Mouse (Mus musculus) ovary, postnatal 14 days (tissue): ENCODE results near the gene Fip1l1.
A peak's percentile ranks its signal among the peaks of the same experiment; 100 is the strongest.

Source experiments
- DNase-seq: peaks from one replicate; pipeline ENCODE4 v3.0.0; 2022; ENCODE audit warnings: low spot score

Fip1l1 gene

DNA sequence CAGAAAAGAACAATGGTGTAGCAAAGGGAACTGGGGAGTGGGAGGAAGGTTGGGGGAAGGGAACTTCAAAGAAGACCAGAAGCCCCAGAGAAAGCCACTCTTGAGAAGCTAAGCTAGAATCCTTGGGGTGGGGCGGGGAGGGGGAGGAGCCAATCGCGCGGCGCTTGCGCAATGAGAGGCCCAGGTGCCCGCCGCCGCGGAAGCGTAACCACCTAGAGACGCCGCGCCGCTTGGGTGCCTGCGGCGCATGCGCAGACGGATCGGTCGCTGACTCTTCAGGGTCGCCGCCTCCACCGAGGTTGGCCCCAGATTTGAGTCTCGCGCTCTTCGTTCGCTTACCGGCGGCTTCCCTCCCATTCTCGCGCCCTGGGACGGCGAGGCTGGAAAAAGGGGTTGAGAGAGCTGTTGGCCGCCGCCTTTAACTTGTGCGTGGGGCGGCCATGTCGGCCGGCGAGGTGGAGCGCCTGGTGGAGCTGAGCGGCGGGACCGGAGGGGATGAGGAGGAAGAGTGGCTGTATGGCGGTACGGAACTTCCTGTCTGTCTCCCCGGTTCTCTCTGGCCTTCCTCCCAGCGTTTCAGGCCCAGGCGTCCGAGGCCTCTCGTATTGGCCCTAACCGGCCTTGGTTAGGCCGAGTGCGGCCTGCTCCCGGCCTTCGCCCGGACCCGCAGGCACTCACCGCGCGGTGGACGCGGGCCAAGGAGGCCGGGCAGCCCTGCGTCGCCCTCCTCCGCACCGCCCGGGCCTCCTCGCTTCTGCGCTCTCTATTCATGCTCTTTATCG lies at the start of gene Fip1l1:
TSS of gene Fip1l1 (plus strand) at position 210 of the 782 bp plus-strand sequence.
- peak; percentile 81 for DNase-seq

DNA sequence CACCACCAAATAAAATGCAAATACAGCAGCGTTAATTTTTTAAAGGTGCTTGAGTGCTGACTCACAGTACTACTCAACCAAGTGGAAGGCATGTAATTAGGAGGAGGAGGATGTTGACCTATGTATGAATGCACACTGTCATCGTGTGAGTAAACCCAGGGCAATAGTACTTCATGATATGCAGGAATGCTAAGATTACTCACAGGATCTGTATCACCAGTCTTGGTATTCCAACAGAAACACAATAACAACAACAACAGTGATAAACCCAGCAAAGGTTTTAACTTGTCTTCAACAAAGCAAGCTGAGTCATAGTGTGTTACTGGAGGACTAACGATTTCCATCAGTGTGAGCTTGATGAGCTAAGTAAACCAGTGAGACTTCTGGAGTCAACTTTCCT lies 42.5 kb upstream of the Fip1l1 start:
- no peak for DNase-seq

DNA sequence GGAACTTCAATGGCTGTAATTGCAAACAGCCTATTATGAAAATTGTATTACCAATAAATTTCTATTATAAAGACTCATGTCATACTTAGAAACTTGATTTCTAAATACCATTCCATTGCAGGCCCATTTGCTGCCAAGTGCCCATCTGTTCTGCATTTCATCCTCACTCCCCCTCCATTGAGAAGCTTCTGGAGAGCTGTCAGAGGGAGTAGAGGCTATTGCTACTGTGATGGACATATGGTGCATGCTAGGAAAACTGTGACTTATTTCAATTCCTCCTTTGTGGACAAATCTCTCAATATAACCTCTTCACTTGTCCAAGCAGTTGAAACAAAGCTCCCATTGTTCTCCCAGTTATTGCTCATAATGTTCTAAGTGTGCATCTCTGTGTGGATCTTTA lies 23.6 kb upstream of the Fip1l1 start:
- no peak for DNase-seq

DNA sequence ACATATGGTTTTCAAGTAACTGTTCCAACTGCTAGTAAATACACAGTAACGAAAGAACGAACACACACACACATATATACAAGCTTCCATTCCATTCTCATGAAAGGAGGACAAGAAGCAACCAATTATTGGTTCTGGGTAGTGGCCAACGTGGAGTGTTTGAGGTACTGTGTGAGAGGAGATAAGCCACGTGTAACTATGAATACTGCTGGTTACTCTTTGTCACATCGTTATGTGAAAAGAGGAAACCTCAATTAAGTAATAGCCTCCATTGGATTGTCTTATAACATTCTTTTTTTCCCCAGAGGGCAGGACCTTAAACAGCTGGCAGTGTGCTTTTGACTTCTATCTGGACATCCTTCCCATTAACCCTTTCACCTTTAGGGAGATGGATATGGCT lies 8.2 kb upstream of the Fip1l1 start:
- no peak for DNase-seq

DNA sequence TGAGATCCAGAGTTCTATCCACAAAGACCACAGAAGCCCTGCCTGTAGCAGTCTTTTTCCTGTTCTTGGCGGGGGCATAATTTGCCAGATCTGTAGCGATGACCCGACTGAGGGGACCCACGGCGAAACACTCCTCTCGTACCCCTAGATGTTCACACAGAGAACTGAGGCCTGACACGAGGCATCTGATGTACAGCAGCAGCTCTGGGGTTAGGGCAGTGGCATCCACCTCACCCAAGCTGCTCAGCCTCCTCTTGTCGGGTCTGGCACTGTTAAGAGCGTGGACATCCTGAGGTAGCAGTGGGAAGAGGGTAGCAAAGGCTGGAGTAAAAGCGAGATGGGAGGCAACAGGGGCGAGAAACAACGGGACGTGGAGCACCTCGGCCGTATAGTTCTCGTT lies 4.5 kb upstream of the Fip1l1 start:
- no peak for DNase-seq

DNA sequence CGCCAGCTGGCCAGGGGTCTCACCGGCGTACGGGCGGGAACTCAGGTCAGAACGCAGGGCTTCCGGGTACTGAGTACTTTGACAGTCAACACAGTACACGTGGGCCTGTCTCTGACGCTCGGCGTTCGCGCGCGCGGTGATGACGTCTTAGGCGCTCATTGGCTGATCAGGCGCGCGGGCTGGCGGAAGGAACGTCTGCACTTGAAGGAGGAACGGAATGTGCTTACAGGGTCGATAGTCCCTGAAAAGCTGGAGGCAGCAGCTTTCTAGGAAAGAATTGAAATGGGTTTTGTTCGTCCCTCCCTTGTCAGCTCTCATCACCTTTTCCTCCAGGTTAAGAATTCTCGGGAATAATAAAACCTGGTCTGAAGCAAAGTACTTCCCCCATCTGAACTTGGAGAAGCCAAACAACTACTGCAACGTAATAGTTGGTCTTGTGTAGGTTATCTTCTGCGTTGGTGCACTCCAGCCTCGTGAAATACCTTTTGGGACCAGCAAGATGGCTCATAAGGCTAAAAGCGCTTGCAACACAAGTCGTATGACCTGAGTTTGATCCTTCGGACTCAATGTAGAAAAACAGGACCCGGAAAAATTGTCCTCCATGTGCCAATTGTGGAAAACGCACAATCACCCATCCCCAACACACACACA lies 3.5 kb upstream of the Fip1l1 start, which contains the start of gene Scfd2:
TSS of gene Scfd2 (minus strand) at position 130 of the 651 bp plus-strand sequence.
- DNase-seq, result peak; percentile 97

DNA sequence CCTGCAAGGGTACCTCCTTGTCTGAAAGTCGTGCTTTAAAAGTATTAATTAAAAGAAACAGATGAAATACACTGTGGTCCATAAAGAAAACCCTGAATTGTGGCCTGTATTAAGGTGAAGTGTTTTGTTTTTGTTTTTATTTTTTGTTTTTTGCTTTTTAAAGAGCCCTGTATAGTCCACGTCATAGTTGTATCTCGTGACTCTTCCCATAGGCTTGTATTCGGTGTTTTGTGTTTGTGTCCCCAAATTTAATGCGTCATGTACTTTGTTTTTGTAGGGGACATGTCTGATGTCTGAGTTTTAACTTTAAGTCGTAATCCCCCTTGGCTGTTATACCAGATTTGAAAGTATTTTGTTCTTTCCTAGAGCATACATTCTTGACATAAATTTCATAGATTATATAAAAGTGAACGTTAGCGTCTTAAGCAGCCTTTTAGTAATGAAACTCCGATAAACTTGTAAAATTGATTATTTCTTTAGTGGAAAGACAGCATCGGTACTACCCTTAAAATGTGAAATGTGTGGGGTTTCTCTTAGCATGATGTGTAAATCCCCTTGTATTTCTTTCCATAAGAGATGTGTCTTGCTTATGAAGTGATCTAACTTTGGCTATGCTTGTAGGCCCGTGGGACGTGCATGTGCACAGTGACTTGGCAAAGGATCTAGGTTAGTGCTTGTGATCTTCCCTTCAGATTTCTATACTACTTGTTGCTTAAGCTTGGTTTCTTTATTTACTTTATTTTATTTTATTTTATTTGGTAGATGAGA lies 1.1 kb downstream of the Fip1l1 start:
- DNase-seq, result no peak

DNA sequence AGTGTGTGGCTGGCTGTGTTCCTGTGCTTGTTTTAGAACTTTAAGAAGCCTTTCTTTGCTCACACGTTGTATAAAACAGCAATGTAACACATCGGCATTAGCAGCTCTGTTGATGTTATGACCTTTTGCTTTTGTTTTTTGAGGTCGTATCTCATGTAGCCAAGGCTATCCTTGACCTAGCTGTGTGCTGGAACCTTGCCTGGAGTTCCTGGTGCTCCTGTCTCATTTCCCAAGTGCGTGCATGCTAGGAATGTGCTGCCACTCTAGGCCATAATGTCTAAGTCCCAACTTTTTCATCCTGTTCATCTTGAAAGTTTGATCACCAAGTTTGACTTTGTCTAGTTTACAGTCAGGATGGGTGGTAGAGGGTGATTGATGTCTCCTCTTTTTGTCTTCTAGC lies 10.4 kb downstream of the Fip1l1 start:
- no peak for DNase-seq

DNA sequence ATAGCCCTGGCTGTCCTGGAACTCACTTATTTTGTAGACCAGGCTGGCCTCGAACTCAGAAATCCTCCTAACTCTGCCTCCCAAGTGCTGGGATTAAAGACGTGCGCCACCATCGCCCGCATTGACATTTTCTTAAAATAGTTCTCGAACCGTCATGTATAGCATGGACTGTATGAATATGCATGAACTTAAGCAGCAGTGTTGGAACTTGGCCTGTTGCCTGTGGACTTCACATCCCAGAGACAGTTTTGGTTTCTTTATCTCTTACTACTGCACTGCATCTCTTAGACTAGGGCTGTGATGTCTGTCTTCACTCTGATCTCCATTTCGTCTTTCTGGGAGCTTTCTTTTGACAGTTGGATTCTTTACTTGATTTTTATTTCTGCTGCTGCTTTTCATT lies 14.3 kb downstream of the Fip1l1 start:
- DNase-seq, result no peak

DNA sequence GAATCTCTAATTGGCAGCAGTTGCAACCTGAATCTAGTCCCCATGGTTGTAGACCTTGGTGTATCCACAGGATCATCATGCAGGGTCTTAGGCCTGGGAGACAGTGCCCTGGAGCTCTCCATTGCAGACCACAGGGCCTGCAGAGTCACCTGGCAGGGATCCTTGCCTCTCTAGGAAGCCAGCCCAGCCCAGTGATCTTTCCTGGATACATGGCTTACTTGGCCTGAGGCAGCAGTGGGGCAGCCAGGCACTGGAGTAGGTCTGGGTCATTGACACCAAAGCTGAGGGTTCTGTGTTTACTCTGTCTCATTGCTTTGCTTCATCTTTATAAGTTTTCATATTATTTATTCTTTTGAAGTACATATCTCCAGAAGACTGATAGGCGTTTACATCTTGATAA lies 25.9 kb downstream of the Fip1l1 start:
- no peak for DNase-seq

DNA sequence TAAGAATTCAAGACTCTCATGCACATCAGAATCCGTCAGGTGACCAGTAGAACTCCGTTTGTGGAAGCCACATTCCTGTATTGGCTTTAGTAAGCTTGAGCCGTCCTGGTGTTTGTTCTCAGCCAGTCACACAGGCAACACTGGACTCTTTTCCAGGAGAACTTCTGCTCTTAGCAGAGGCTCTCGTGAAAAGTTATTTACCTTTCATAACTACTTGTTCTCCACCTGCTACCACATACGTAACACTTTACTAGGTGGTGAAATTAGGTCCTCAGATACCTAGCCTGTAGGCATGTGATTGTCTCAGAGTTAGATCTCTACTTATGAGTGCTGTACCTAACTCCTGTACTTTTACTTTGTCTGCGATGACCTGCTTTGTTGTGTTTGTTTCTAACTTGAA lies 36.5 kb downstream of the Fip1l1 start:
- DNase-seq, result no peak

DNA sequence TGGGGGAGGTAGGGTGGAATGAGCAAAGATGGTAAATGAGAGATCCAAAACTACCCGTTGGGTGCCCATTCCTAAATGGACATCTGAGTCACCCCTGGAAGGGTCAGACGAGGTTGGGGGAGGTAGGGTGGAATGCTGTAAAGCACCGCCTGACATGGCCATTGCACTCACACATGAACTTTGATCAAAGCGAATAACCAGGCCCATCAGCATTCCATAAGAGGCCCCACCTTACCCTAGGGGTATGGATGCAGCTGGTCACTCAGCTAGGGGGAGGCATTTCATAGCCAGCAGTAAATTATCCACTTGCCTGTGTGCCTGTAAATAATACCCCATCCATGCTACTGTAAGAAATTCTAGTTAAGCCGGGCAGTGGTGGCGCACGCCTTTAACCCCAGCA lies 53.9 kb downstream of the Fip1l1 start:
- no peak for DNase-seq

DNA sequence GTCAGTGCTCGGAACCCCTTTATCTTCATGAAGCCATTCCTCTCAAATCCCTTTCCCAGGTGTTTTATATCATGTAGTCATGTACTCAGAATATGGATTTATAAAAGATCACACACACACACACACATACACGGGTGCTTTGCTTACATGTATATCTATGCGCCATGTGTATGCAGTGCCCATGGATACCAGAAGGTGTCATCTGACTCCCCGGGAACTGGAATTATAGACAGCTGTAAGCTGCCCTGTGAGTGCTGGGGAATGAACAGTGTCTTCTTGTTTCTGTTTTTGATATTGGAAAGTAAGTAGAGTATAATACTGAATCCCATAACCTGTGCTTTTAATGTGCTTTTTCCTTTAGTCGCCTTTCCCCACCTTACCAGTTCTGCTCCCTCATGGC lies 56.2 kb downstream of the Fip1l1 start:
- no peak for DNase-seq

DNA sequence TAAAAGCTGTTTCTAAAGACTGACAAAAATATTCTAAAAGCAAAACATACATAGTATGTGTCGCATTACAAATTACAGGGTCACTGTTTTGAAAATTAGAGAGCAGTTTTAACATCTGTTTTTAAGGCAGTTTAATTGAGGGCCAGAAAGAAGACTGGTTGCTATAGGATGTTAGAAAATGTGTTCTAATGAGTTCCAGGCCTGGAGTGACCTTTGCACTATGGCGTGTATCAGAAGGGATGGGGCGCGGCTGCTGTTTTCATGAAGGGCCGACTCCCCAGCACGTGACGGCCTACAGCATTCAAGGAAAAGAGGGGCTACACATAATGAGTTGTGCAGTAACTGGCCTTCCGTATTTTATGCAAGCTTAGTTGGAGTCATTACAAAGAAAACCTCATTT lies 57.9 kb downstream of the Fip1l1 start:
- no peak for DNase-seq

DNA sequence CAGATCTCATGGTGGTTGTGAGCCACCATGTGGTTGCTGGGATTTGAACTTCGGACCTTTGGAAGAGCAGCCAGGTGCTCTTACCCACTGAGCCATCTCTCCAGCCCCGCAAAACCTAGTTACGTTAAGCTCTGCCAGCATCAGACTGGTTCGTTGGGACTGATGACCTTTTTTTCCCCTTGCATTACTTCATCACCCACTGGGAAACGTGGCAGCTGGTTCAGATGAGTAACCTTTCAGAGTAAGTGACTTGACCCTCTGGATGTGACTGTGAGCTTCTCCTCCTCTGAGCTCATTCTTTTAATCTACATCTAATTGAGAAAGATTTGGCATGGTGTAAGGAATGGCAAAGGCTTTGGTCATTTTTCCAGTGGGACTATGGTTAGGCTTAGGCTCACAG lies 64.8 kb downstream of the Fip1l1 start:
- DNase-seq, result no peak

DNA sequence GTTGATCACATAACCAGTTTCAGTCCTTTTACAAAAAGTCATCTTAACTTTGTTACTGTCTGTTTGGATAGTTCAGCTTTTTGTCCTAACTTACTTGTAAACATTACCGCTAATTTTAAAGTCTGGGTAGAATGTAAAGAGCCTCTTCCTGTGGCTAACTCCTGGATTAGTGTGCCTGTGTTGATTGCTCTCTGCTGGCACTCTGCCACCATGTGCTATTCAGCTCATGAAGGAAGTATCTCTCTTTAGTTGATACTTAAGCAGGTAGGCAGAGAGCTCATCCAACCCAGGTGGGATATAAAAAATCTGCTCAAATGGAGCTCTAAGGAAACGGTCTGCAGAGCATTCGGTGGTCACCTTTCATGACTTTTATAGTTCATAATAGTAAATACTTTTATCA lies 65.9 kb downstream of the Fip1l1 start:
- DNase-seq, result no peak

DNA sequence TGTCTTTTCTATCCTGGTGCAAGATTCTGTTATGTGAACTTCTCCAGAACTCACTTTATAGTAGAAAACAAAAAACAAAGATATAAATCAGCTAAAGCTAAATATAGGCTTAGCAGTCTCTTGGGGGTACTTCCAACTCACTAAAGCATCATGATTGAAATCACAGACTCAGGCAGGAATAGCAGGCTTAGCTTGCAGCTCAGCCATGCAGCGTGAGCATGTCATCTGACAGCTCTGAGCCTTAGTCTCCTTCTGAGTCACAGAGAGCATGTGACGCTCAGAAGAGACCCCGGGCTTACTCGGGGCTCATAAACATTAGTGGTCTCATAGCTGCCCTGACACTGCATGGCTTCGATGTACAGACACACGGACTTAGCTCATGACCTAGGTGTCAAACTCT lies 66.7 kb downstream of the Fip1l1 start:
- DNase-seq, result no peak

DNA sequence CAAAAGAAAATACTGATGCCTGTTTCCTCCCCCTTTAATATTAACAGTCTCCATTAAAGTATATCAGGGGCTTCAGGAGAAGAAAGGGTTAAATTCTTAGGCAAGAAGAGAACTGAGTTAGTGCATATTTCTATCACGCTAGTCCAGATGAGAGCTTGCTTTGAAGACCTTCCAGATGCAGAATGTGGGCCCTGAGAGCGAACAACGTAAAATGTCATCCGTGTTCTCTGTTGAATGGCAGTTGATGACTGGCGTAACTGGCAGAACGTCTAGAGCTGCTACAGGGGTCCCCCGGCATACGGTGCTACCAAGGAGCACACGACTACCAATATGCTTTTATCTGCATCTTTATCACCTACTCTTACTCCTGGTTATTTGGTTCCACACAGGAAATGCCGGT lies 67.1 kb downstream of the Fip1l1 start:
- DNase-seq, result no peak

DNA sequence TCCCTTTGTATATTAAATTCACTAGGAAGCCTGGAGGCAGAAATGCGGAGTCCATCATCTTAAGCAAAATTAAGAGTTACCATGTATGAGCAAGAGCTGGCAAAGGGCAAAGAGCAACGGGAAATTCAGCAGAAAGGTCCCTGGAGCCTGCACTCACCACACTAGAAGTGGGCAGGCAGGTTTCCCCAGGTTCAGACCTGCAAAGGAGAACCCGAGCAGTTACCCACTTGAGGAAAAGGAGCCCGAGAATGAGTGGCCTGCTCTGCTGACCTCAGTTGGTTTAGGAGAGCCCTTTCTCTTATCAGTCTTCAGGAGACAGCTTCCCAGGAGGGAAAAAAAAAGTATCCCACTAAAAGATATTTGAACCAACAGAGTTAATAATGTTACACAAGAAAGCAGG lies 68.1 kb downstream of the Fip1l1 start:
- DNase-seq, result no peak

DNA sequence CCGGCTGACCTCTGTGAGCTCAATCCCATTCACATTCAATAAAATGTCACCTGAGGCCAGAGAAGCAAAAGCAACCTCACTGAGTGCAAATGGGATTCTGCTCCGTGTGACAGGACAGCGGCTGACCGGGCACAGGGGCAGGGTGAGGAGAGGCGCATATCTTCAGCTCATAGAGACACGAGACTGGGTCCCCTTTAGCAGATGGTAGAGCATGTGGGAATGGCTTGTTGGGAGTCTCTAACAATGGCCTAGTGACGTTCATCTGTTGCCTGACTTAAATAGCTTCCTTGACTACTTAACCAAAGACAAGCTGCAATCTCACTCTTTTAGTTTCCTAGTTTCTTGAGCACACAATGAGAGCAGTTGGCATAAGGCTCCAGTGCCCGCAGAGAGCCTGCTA lies 71.0 kb downstream of the Fip1l1 start:
- DNase-seq, result no peak

DNA sequence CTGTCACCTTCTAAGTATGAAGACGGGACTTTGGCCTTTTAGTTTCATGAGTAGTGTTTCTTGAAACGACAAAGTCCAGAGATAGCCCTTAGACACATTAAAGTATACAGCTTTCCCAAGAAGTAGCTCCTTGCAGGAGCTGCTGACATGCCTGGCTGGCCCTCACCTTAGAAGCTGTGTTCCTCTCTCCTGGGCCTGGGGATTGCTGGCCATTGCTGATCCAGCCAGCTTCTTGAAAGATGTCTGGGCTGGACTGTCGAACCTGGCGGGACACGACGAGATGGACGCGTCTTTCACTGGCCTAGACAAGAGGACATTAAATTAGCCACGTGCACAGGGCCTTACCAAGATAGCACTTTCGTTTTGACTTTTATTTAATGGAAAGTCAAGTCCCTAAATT lies 75.3 kb downstream of the Fip1l1 start:
- no peak for DNase-seq

DNA sequence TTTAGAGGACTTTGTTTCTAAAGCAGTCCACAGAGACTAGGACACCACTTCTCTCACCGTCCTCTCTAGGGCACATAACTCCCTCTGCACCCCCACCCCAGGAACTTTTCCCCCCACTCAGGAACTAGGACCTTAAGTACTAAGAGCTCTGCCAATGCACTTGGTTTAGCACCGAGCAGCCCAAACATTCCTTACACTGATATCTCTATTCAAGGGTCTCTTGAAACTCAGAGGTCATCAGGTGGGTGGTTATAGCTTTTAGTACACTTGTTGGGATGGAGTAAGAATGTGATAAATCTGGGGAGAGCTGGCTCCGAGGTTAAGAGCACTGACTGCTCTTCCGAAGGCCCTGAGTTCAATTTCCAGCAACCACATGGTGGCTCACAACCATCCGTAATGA lies 77.5 kb downstream of the Fip1l1 start:
- DNase-seq, result no peak

DNA sequence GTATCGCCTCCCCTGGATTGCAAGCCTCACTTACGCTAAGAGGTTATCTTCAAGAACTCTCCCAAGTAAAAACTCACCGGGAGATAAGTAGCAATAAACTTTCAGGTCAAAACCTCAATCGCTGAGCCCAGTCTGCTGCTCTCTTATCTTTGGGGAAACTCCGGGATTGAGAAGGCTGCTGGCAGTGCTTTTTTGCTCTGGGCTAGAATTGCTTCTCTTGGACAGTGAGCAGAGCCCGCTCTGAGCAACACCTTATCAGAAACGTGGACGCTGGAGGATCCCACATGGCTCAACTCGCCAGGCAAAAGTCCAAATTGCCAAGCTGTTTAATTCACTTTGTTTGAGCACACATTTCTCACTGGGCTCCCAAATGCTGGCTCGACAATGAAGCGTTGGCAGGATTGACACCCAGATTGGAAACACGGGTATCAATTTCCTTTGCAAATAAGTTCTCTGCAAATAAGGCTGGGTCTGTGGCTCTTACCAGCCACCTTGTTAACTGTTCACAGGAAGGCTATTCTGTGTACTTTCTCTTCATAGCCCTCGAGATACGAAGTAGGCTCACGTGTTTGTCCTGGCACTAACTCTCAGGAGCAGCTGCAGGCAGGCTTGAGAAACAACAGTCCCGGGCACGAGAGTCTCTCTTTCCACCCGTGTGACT lies 78.4 kb downstream of the Fip1l1 start:
- no peak for DNase-seq
